Mouse (Mus musculus) liver, postnatal 0 days (tissue): ENCODE measurements around the gene Retreg3.

Source experiments
- CTCF ChIP-seq: sonication (generic); IDR thresholded peaks from 2 replicates; pipeline ENCODE4 v1.5.1; 2016; ENCODE audit warnings: antibody characterized with exemption, low read depth
- EP300 ChIP-seq: IDR thresholded peaks from 2 replicates; pipeline ENCODE4 v1.6.1; 2016; ENCODE audit warnings: antibody characterized with exemption, low read depth, mild to moderate bottlenecking

GRCm38 (mm10) chr11:101146377-101146776, 26.7 kb upstream of the Retreg3 start:
- TF ChIP-seq CTCF (no peak), EP300 (no peak)
